Mouse (Mus musculus): ENCODE data around the gene 1700021F05Rik.
"Not testable (repeated sequence)": the region's sequence is repeated elsewhere in the genome, so short reads cannot be mapped to it uniquely, and the experiment has no call there.

The 1700021F05Rik gene

GRCm38 (mm10) chr10:43538831-43539230 is 2.0 kb downstream of the 1700021F05Rik start:
- no peak for DNase-seq (ENCODE audit: low spot score)

- DNase-seq (ENCODE audit: low spot score), result no peak
Measured at GRCm38 (mm10) chr10:43537652-43538051, 3.1 kb downstream of the 1700021F05Rik start.

- DNase-seq (ENCODE audit: low spot score), result no peak
Measured at GRCm38 (mm10) chr10:43534382-43534781, 6.4 kb downstream of the 1700021F05Rik start.

GRCm38 (mm10) chr10:43527283-43528269 is 13.2 kb downstream of the 1700021F05Rik start:
- DNase-seq (ENCODE audit: low spot score), result no peak

GRCm38 (mm10) chr10:43523931-43524330 is 16.9 kb downstream of the 1700021F05Rik start, which contains the start of gene Gm9803:
Gm9803 (plus strand) TSS chr10:43524084.
- not testable (repeated sequence) for DNase-seq (ENCODE audit: low spot score)

GRCm38 (mm10) chr10:43519977-43520376 is 20.8 kb downstream of the 1700021F05Rik start:
- DNase-seq (ENCODE audit: low spot score), result no peak

- DNase-seq (ENCODE audit: low spot score), result no peak
Measured at GRCm38 (mm10) chr10:43518368-43518767, 22.4 kb downstream of the 1700021F05Rik start.

- DNase-seq (ENCODE audit: low spot score), result no peak
Measured at GRCm38 (mm10) chr10:43517836-43518235, 23.0 kb downstream of the 1700021F05Rik start.

GRCm38 (mm10) chr10:43516992-43517660 is 23.7 kb downstream of the 1700021F05Rik start:
- no peak for DNase-seq (ENCODE audit: low spot score)

- no peak for DNase-seq (ENCODE audit: low spot score)
Measured at GRCm38 (mm10) chr10:43512976-43513375, 27.8 kb downstream of the 1700021F05Rik start.

- no peak for DNase-seq (ENCODE audit: low spot score)
Measured at GRCm38 (mm10) chr10:43509228-43509627, 31.6 kb downstream of the 1700021F05Rik start.

- DNase-seq (ENCODE audit: low spot score), result no peak
Measured at GRCm38 (mm10) chr10:43507051-43507450, 33.7 kb downstream of the 1700021F05Rik start.

GRCm38 (mm10) chr10:43504291-43504690 is 36.5 kb downstream of the 1700021F05Rik start:
- no peak for DNase-seq (ENCODE audit: low spot score)

GRCm38 (mm10) chr10:43502599-43502998 is 38.2 kb downstream of the 1700021F05Rik start:
- no peak for DNase-seq (ENCODE audit: low spot score)

GRCm38 (mm10) chr10:43490846-43491245 is 49.9 kb downstream of the 1700021F05Rik start:
- no peak for DNase-seq (ENCODE audit: low spot score)

GRCm38 (mm10) chr10:43490034-43490433 is 50.8 kb downstream of the 1700021F05Rik start:
- no peak for DNase-seq (ENCODE audit: low spot score)

- no peak for DNase-seq (ENCODE audit: low spot score)
Measured at GRCm38 (mm10) chr10:43489550-43489949, 51.2 kb downstream of the 1700021F05Rik start.

GRCm38 (mm10) chr10:43489139-43489538 is 51.7 kb downstream of the 1700021F05Rik start:
- no peak for DNase-seq (ENCODE audit: low spot score)

- no peak for DNase-seq (ENCODE audit: low spot score)
Measured at GRCm38 (mm10) chr10:43488258-43488657, 52.5 kb downstream of the 1700021F05Rik start.

- DNase-seq (ENCODE audit: low spot score), result no peak
Measured at GRCm38 (mm10) chr10:43487441-43488010, 53.3 kb downstream of the 1700021F05Rik start.

- DNase-seq (ENCODE audit: low spot score), result no peak
Measured at GRCm38 (mm10) chr10:43485751-43486268, 55.0 kb downstream of the 1700021F05Rik start.

GRCm38 (mm10) chr10:43483426-43483995 is 57.3 kb downstream of the 1700021F05Rik start:
- no peak for DNase-seq (ENCODE audit: low spot score)
